Mouse (Mus musculus) mammary gland, adult 2 months (tissue): Measurements from ENCODE around the gene Tsn. TPM values are rescaled to one million over a fixed set of nuclear protein-coding genes. Genes with fewer than 3 reads are reported as not detected.

Source experiments
- polyA plus RNA-seq: library from polyadenylated mRNA; depleted of rRNA; stranded (reverse); fragments of >200 nt; gene quantifications from 2 replicates; pipeline ENCODE4 v1.2.3, GENCODE M21; 2012; ENCODE audit warnings: low replicate concordance; rRNA removed

The Tsn gene
- polyA plus RNA-seq, result 34.5 and 38.2 TPM in 2 replicates

GRCm38 (mm10) chr1:118311622-118312326 is at the start of gene Tsn:
Tsn (minus strand) TSS chr1:118311739.

GRCm38 (mm10) chr1:118321661-118322201 is 10.2 kb upstream of the Tsn start, which contains the start of gene Nifk:
Nifk (plus strand) TSS chr1:118321839.

Other genes starting within 250 kb of the Tsn start
- gene Gm29106, start 135.2 kb downstream of the Tsn start, polyA plus RNA-seq, result not detected in 2 replicates
- 3.8 and 8.8 TPM in 2 replicates for gene Nifk, start 10.1 kb upstream of the Tsn start, polyA plus RNA-seq
- 16.7 and 17.1 TPM in 2 replicates for gene Clasp1, start 77.3 kb upstream of the Tsn start, polyA plus RNA-seq